Mouse (Mus musculus) E14TG2a.4 (cell line): ENCODE measurements around the gene Tysnd1.

Source experiments
- CTCF ChIP-seq: conservative IDR thresholded peaks from 2 replicates; pipeline ENCODE4 v1.5.1; 2014; ENCODE audit warnings: low read length
- NANOG ChIP-seq: IDR thresholded peaks from 2 replicates; pipeline ENCODE4 v1.6.1; 2014; ENCODE audit warnings: borderline replicate concordance, low read length, mixed read lengths
- POU5F1 ChIP-seq: IDR thresholded peaks from 2 replicates; pipeline ENCODE4 v1.6.1; 2014; ENCODE audit warnings: low read length, borderline replicate concordance

- no peak for TF ChIP-seq CTCF
- TF ChIP-seq NANOG = no peak
- TF ChIP-seq POU5F1 = no peak
Observed at GRCm38 (mm10) chr10:61729181-61729580, 33.9 kb downstream of the Tysnd1 start.
